Mouse (Mus musculus): ENCODE data around the gene Tmprss11g.

The Tmprss11g gene

GRCm38 (mm10) chr5:86518500-86518899 lies at the start of gene Tmprss11g:
Gene Tmprss11g, minus strand, starts transcription at chr5:86518600.
- DNase-seq (ENCODE audit: low spot score in 2 of 2): no peak

- no peak for DNase-seq (ENCODE audit: low spot score in 2 of 2)
Observed at GRCm38 (mm10) chr5:86546693-86547092, 28.3 kb upstream of the Tmprss11g start.

- no peak for DNase-seq (ENCODE audit: low spot score in 2 of 2)
Observed at GRCm38 (mm10) chr5:86540601-86541000, 22.2 kb upstream of the Tmprss11g start.

DNA sequence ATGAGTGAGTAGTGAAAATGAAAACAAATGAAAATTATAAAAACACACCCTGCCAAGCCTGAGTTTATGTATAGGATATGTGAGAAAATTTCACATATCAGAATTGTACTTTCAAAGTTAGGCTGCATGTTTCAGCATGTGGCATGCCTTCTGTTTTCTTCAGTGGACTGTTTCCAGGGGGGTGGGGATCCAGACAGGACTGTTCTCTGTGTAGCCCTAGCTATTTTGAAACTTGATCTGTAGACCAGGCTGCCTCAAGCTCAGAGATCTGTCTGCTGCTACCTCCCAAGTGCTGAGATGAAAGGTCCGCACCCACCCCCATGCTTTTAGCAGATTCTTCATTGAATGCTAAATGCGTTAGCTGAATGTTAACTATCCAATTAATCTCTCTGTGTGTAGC lies 10.3 kb upstream of the Tmprss11g start:
- DNase-seq (ENCODE audit: low spot score in 2 of 2): no peak

- no peak for DNase-seq (ENCODE audit: low spot score in 2 of 2)
Observed at GRCm38 (mm10) chr5:86511538-86511937, 6.9 kb downstream of the Tmprss11g start.

GRCm38 (mm10) chr5:86493453-86493852 lies 24.9 kb downstream of the Tmprss11g start:
- no peak for DNase-seq (ENCODE audit: low spot score in 2 of 2)

DNA sequence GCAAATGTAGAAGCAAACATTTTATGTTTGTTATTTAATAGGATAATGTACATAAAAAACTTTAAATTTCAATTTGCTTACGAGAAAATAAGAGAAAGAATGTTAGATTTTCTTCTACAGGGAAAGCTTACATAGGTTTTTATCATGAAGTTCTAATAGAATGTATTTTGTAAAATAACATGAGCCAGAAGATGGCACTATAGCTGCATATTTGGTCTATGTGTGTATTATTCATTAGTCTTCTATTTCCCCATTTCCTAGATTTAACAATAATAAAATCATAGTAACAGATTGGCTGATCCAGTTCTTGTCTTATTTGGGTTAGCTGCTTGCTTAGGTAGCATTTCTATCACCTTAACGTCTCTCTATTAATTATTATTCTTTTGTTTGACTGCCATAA lies 35.8 kb downstream of the Tmprss11g start:
- DNase-seq (ENCODE audit: low spot score in 2 of 2): no peak

GRCm38 (mm10) chr5:86482031-86482430 lies 36.4 kb downstream of the Tmprss11g start:
- DNase-seq (ENCODE audit: low spot score in 2 of 2): no peak

DNA sequence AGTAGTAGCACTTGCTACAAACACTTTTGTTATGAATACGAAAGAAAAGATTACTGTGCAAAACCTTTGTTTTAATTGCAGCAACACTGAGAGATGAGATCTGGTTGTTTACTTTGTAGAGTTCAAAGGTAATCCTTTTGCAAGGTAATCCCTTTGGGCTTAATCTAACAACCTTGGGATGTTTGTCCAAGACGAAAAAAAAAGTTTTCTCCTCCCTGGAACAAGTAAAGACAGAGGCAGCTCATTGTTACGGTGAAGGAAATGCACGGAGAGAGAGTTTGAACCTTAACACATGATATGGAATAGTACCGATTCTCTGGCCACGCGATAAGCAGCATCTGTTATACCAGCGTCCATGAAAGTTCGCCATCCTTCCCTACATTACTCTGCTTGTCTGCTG lies 44.5 kb downstream of the Tmprss11g start:
- DNase-seq (ENCODE audit: low spot score in 2 of 2): no peak

DNA sequence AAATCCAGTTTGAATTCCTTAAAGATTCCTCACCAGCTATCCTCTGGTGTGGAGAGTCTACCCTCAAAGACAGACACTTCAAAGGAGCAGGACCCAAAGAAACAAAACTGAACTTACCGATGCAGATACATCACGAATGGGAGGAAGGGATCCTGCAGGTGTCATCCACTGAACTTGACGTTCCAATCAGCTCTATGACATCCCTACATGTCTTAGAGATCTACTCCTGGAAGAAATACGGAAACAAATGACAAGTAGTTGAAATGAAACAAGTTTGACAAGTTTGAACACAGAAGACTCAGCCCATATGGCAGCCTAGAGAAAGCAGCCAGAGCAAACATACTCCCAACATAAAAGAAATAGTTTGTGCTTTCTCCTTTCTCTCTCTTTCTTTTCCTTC lies 49.5 kb downstream of the Tmprss11g start, which contains the start of gene Tmprss11a:
Tmprss11a (minus strand) TSS at position 101 of the 400 bp plus-strand sequence.
- no peak for DNase-seq (ENCODE audit: low spot score in 2 of 2)

- no peak for DNase-seq (ENCODE audit: low spot score in 2 of 2)
Observed at GRCm38 (mm10) chr5:86439306-86439705, 79.1 kb downstream of the Tmprss11g start.

GRCm38 (mm10) chr5:86438548-86438947 lies 79.9 kb downstream of the Tmprss11g start:
- DNase-seq (ENCODE audit: low spot score in 2 of 2): no peak

Data from spleen, postnatal 36 days (tissue).